Mouse (Mus musculus): ENCODE data around the gene Chd9.

Chd9 gene

DNA sequence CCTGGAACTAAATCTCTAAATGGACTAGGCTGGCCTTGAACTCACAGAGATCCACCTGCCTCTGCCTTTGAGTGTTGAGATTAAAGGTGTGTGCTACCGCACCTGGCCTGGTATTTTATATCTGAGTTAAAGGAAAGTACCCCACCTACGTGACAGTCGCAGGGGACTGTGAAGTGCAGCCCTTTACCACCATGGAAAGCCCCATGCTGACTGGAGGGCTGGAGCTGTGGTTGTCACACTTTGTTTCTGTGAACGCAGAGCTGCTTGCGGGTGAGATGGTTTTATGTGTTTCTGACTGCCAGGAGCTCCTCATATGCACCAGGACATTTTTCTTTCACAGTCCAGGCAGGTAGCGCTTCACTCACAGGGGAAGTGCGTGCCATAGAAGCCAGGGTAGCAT, 260.3 kb downstream of the Chd9 start:
- DNase-seq (ENCODE audit: low read depth), result no peak

DNA sequence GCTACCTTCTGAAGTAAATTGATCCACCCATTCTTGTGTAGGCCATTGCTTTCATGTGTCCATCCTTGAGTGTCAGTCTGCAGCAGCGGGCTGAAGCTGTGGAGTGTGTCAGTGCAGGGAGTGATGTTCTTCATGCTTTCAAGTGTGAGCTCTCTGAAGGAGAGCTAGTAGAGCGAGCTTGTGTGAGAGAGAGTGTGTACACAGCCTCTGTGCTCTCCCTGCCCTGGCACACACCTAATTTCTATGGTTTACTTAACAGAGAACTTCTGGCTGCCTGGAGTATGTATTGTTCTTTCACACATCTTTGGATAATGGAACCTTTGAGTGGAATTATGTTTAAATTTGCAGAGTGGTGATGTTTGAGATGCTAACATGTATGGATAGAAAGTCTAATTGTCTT, 261.4 kb downstream of the Chd9 start:
- DNase-seq (ENCODE audit: low read depth), result no peak

DNA sequence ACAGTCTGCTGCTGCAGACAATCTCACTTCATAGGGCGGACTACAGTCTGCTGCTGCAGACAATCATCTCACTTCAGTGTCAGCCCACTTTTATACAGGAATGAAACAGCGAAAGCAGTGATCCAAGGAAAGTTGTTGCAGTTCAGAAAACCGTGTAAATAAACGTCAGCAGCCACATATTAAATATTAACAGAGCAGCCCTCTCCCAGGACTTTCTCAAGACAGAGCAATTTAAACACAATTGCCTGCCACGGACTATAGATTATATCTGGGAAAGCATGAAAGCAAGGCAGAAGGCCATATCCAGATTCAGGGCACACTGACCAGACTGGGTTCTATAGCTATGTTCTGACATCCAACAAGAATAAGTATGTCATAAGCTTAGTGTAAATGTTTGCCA, 266.0 kb downstream of the Chd9 start:
- DNase-seq (ENCODE audit: low read depth), result no peak

DNA sequence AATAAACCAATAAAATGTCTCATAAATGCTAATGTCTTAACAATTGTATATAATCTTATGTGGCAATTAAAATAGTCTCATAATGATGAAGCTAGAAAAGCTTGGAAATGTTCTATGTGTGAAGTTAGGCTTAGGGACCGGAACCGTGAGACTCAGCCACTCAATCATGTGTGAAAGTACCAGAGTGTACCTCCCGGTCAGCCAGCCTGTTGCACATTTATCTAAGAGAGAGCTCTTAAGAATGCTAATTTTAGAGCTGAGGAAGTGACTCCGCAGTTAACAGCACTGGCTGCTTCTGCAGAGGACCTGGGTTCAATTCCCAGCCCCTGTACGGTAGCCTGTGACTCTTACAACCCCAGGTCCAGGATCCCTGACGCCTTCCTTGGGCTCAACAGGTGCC, 270.0 kb downstream of the Chd9 start:
- DNase-seq (ENCODE audit: low read depth), result no peak

Measured in naive thymus-derived CD4-positive, alpha-beta T cell, adult 2 months (primary cell).